Mouse (Mus musculus) effector memory CD4-positive, alpha-beta T cell, adult 5 months (primary cell): ENCODE measurements around the gene Bscl2. TPM values are rescaled to one million over a fixed set of nuclear protein-coding genes. Genes with fewer than 3 reads are reported as not detected.

ENCODE experiments used
- polyA plus RNA-seq: library from polyadenylated mRNA; unstranded; fragments of 100-300 nt; shearing (Covaris generic); gene quantifications from one replicate; pipeline ENCODE4 v1.2.1, GENCODE M21; 2017

Gene Bscl2
- 70.9 TPM for polyA plus RNA-seq

GRCm38 (mm10) chr19:8837251-8837791 lies at the start of gene Bscl2:
Gene Bscl2 (plus strand): TSS chr19:8837467.

DNA sequence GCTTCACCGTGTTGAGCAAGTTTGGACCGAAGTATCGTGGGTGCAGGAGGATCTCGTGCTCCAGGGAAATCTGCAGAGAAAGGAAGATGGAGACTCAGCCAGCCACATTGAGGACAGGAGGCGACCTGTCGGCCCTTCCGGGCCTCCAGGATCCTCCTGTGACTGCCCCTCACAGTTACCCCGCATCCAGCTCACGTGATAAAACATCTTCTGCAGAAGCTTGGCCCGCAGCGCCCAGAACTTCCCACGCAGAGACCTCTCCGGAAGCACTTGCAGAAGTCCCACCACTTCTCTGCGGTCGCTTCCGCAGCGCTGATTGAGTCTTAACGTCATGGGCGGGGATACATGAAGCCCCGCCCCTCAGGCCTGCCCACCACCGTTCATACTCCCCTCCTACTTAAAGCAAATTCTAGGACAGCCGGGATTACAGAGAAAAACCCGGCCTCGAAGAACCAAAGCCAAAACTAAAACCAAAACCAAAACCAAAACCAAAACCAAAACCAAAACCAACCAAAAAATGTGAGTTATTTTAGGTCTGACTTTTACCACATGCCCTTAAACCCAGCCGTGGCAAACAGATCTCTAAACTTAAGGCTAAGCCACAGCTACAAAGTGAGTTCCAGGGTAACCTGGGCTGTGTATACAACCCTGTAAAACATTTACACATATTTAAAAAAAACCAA lies 38.9 kb upstream of the Bscl2 start, which contains the start of gene Polr2g:
Gene Polr2g (minus strand): TSS at position 314 of the 683 bp plus-strand sequence.

DNA sequence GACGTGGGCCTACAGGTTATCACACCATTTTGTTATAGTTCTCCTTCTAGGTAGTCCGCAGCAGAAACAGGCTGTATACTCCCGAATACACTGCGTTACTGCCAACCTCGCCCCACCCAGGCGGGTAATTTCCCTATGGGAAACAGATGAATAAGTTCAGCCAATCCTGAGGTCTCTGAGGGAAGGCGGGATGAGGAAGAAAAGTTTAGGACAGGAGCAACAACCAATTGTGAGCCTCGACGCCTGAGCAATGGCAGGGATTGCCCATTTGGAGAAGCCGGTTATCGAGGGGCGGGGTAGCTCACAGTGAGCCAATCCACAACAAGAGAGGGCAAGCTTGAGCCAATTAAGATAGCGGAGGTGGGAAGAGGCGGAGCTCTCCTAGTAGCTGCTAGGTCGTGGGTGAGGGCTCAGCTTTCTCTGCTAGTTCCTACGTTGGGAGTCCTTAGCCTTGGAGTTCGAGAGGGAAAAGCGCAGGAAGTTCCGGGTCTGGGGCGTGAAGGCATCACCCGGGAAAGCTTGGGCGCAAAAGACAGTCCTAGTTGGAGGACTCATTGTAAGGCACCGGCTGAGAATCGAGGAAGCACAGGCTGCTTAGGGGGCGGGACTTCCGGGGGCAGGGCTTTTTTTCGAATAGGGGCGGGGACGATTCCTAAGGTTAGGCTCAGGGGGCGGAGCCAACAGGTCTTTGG lies 35.0 kb upstream of the Bscl2 start, which contains the start of gene Zbtb3:
Gene Zbtb3 (plus strand): TSS at position 426 of the 692 bp plus-strand sequence.

GRCm38 (mm10) chr19:8818801-8819595 lies 18.3 kb upstream of the Bscl2 start, which contains the start of gene Ttc9c:
Gene Ttc9c (minus strand): TSS chr19:8819333.

DNA sequence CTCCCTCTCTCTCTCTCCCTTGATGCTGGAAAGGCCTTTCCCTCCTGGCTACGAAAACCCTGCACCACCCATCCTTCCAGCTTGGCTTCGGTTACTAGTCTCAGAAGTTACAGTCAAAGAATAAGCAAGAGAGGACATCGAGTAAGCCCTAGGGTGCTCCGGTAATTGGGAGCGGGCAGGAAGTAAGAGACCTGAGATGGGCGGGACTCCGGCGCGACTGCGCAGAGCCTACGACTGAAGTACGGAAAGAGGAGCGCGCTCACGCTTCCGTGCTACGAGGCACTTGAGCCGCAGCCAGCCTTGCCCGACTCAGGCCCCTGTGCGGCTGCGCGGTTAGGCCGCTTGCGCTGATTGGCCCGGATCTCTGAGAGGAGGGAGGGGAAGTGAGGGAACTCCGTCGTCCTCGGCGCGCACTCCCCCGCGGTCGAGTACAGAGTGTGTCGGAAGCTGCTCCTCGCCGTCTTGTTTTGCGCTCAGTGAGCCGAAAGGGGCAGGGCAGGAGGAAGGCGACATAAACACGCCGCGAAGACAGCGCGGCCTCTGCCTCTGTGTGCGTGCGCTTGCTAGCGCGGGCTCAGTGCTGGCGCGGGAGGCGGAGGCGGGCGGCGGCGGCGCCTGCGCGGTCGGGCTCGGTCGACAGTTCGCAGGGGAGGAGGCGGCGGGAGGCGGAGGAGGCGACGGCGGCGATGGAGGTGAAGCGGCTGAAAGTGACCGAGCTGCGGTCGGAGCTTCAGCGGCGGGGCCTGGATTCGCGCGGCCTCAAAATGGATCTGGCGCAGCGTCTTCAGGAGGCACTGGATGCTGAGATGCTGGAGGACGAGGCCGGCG lies 17.5 kb upstream of the Bscl2 start, which contains the start of gene Hnrnpul2:
Gene Hnrnpul2 (plus strand): TSS at position 415 of the 828 bp plus-strand sequence.

GRCm38 (mm10) chr19:8829660-8830059 lies 7.6 kb upstream of the Bscl2 start, which contains the start of gene AC129217.1:
Gene AC129217.1 (plus strand): TSS chr19:8829773.

GRCm38 (mm10) chr19:8839103-8839907 lies 2.0 kb downstream of the Bscl2 start, which contains the start of gene Gng3:
Gene Gng3 (minus strand): TSS chr19:8839194.

DNA sequence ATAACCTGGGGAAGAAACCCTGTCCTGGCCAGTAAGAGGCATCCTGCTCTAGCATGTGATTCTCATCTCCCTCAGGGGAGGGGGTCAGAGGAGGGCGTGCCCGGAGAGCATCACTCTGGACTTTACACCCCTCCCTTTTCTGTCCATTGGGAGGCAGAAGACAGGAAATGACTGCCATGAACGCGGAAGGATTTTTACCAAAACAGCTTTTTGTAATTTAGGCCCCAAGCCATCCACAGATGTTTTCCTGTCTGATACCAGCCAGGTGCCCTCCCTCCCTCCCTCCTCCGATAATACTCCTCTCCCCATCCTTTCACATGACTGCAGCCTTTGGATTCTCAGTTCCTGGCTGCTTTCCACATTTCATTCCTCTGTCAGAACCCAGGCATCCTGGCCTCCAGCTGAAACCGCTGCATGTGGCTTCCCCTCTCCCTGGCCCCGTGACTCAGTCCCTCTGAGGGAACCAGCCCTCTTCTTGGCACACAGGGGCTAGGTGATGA lies 13.2 kb downstream of the Bscl2 start, which contains the start of gene Lrrn4cl:
Gene Lrrn4cl (plus strand): TSS at position 367 of the 500 bp plus-strand sequence.

DNA sequence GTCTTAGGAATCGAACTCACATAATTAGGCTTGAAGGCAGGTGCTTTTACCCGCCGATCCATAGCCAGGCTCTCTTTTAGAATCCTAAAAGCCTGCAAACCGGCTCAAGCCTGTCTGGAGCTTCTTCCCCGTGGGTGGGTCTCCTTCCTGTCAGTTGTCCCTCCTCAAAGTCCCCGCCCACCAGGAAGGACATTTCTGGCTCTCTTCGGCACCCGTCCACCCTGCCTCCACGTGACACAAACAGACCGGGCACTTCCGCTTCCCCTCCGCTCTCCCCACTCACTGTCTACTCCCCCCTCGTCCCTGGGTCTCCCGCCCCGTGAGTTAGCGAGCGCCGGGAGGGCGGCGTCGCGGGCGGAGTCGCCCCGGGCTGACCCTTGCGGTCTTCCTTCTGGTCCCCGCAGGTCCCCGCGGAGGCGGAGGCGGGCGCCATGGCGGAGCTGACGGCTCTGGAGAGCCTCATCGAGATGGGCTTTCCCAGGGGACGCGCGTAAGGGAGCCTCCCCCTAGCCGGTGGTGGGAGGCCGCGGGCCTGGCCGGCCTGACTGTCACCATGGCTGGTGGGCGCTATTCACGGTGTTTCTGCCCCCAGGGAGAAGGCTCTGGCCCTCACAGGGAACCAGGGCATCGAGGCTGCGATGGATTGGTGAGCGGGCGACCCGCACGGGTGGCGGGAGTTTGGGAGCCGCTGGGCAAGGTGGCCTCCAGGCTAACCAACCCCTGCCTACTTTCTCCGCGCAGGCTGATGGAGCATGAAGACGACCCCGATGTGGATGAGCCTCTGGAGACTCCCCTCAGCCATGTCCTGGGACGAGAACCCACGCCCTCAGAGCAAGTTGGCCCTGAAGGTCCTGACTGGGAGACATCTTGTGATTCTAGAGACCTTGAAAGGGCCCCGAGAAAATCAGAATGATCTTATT lies 34.3 kb downstream of the Bscl2 start, which contains the start of gene Ubxn1:
Gene Ubxn1 (plus strand): TSS at position 230 of the 920 bp plus-strand sequence.

DNA sequence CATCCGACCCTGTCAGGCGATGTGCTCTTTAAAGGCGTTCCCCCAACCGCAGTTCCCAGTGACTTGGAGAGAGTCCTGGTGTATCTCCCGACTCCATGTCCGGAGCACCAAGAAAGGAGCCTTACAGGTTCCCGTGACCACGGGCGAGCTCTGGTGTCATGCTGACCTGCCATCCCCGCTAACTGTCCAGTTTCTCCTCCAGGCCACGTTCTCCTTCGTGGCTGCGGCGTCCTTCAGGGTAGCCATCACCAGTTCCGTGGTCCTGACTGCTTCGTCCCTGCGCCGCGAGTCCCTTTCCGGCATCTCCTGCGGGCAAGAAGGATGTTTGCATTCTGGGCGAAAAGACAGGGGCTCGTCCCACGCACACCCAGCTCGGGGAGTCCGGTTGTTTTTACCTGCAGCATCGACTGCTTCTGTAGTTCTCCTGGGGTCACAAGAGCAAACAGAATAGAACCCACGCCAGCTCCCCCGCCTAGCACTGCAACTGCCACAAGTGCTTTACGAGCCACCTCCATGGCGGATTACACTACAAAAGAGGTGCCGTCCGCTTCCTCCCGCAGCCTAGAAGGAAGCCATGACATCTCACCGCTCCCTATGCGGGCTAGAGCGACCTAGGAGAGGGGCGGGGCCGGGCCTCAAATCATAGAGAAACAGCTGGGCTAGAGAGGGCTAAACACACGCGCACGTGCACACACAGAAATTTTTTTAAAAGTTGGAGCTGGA lies 43.2 kb downstream of the Bscl2 start, which contains the start of gene Uqcc3:
Gene Uqcc3 (minus strand): TSS at position 613 of the 723 bp plus-strand sequence.

DNA sequence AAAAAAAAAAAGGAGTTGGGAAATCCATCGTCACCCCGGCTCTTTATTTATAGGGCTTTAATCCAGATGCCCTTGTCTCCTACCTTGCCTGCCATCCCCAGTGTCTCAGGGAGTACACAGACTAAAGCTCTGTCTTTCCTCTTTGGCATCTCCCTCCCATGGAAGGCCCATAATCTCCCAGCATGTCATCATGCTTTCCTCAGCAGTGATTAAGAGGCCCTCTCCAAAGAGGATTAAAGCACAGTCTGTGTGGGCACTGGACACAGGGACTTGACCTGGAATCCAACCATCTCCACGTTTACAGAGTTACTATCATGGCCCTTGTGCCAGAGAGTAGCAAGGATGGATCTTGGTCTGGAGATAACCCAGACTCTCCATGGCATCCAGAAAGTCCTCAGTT lies 46.3 kb downstream of the Bscl2 start, which contains the start of the genes Lbhd1 and Gm49403:
Gene Lbhd1 (plus strand): TSS at position 117 of the 400 bp plus-strand sequence.
Gene Gm49403 (plus strand): TSS at position 315 of the 400 bp plus-strand sequence.

GRCm38 (mm10) chr19:8888511-8889385 lies 51.5 kb downstream of the Bscl2 start, which contains the start of the genes 1810009A15Rik and Gm49416:
Gene 1810009A15Rik (plus strand): TSS chr19:8888853.
Gene Gm49416 (plus strand): TSS chr19:8888926.

GRCm38 (mm10) chr19:8892829-8893766 lies 55.8 kb downstream of the Bscl2 start, which contains the start of gene Ints5:
Gene Ints5 (plus strand): TSS chr19:8893005.

GRCm38 (mm10) chr19:8897865-8898495 lies 60.7 kb downstream of the Bscl2 start, which contains the start of gene Ganab:
Gene Ganab (plus strand): TSS chr19:8898071.

